Mouse (Mus musculus) cortical plate, adult 2 months (tissue): ENCODE results near the gene Akap7. TPM values are rescaled to one million over a fixed set of nuclear protein-coding genes. Genes with fewer than 3 reads are reported as not detected.

Experiments
- H3K27ac ChIP-seq: fragments of 200-500 bp; 2 replicates; pipeline ENCODE4 v1.5.1; 2012; ENCODE audit warnings: low read length, control low read depth, inconsistent platforms; ENCODE audit not compliant: insufficient read depth
- H3K4me1 ChIP-seq: fragments of 200-500 bp; 2 replicates; pipeline ENCODE4 v1.6.1; 2011; ENCODE audit warnings: low read length; ENCODE audit not compliant: control insufficient read depth, insufficient read depth
- H3K4me3 ChIP-seq: fragments of 200-500 bp; 2 replicates; pipeline ENCODE4 v1.5.1; 2011; ENCODE audit warnings: mild to moderate bottlenecking, low read length, control low read depth; ENCODE audit not compliant: insufficient read depth
- CTCF ChIP-seq: fragments of 200-500 bp; IDR thresholded peaks from 2 replicates; pipeline ENCODE4 v1.5.1; 2011; ENCODE audit warnings: mild to moderate bottlenecking, control low read depth, low read length; ENCODE audit not compliant: insufficient read depth; ENCODE audit errors: extremely low read depth
- POLR2A ChIP-seq: fragments of 200-500 bp; IDR thresholded peaks from 2 replicates; pipeline ENCODE4 v1.6.1; 2011; ENCODE audit warnings: mild to moderate bottlenecking, low read length, control low read depth; ENCODE audit not compliant: insufficient read depth; ENCODE audit errors: extremely low read depth
- polyA plus RNA-seq: library from polyadenylated mRNA; depleted of rRNA; stranded (reverse); fragments of >200 nt; gene quantifications from 2 replicates; pipeline ENCODE4 v1.2.3, GENCODE M21; 2012; rRNA removed

Gene Akap7
- 64.9 and 70.5 TPM in 2 replicates for polyA plus RNA-seq

DNA sequence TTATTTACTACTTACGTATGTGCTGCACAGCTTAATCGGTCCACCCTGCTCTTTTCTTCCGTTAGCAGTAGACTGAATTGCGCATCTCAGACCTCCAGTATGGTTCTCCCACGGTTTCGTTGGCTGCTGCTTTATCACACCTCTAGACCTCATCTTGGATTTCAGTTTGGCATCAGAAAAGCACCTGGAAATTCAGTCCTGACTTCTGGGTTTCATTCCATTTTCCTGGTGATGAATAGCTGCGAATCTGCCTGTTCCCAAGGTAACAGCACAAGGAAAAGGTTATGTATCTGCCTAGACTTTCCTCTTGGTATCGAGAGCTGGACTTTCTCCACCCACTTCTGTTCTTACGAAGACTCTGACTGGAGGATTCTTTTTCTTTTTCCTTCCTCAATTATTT lies at the start of gene Akap7:
Gene Akap7 (minus strand): TSS at position 101 of the 400 bp plus-strand sequence.
- no peak within 1 kb of the TSS for H3K4me3 ChIP-seq
- no peak within 1 kb of the TSS for H3K27ac ChIP-seq
- peaks cover 2% of the 10 kb centered on the region for H3K4me1 ChIP-seq
- TF ChIP-seq POLR2A (no peak), CTCF (no peak)

DNA sequence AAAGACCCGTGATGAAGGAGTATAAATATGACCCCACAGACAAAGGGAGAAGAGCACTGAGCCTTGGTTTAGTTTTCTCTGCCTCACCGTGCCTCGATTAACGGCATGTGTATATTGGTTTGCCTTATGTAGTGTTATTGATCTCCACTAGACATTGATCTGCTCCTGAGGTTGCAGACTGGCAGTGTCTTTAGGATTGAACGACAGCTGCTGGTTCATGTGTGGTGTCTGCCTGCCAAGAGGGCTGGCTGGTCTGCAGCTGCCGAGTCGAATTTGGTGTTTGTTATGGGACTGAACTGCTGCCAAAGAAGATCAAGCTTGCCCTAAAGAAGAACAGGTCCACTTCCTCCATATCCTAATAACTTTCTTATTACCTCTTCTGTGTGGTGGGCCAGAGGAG lies 46.7 kb upstream of the Akap7 start:
- Histone ChIP-seq H3K27ac (no peak overlapping the region), H3K4me1 (no peaks in the 10 kb centered on the region), H3K4me3 (no peak overlapping the region)
- TF ChIP-seq POLR2A (no peak), CTCF (no peak)

DNA sequence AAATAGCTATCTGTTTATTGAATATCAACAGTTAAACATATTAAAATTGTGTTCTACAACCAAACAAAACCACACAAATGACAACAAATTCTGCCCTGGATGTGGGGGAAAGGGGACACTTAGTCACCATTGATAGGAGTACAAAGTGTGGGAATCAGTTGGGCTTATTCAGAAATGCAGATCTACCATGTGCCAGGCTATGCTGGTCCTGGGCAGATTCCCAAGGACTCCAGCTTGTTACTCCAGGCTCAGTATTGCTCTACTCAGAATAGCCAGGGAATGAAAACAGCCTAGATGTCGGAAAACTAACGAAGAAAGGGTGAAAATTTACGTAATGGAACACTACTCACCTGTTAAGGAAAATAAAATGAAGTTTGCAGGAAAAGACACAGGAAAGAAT lies 46.3 kb upstream of the Akap7 start:
- TF ChIP-seq CTCF: no peak
- no peak for TF ChIP-seq POLR2A
- Histone ChIP-seq H3K27ac (no peak overlapping the region), H3K4me1 (no peaks in the 10 kb centered on the region), H3K4me3 (no peak overlapping the region)

DNA sequence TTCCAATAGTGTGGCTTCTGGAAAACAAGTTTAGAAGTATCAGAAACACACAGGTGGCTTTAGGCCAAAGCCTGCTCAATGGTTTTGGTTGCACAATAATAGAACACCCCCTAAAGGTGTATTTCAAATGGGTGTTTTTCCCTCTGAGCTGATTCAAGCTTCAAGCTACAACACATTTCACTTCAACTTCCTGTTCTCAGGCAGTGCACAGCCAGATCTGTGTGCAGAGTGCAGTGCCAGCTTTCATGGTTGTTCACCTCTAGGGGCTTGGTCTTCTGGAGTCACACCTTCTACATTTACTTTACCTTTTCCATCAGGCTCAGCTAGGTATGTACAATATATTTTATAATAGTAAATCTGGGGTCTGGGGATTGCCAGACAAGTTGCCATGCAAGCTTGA lies 35.1 kb upstream of the Akap7 start:
- Histone ChIP-seq H3K27ac (no peak overlapping the region), H3K4me1 (no peaks in the 10 kb centered on the region), H3K4me3 (no peak overlapping the region)
- no peak for TF ChIP-seq CTCF
- TF ChIP-seq POLR2A: no peak

DNA sequence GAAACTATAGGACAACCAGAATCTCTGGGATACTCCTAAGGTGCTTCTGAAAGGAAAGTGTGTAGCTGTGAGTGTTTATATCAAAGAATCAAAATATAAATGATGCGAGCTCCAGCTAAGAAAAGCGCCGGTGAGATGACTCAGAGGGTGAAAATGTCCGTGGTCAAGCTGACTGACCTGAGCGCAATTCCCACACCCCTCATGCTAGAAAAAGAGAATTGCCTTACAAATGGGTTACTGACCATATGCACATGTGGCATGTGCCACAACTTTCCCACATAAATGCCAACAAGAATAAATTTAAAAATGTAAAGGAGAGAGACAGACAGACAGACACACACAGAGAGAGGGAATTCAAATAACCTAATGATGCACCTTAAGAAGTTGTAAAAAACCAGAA lies 33.0 kb upstream of the Akap7 start:
- no peak overlapping the region for H3K27ac ChIP-seq
- no peak overlapping the region for H3K4me3 ChIP-seq
- no peaks in the 10 kb centered on the region for H3K4me1 ChIP-seq
- TF ChIP-seq CTCF (no peak), POLR2A (no peak)

DNA sequence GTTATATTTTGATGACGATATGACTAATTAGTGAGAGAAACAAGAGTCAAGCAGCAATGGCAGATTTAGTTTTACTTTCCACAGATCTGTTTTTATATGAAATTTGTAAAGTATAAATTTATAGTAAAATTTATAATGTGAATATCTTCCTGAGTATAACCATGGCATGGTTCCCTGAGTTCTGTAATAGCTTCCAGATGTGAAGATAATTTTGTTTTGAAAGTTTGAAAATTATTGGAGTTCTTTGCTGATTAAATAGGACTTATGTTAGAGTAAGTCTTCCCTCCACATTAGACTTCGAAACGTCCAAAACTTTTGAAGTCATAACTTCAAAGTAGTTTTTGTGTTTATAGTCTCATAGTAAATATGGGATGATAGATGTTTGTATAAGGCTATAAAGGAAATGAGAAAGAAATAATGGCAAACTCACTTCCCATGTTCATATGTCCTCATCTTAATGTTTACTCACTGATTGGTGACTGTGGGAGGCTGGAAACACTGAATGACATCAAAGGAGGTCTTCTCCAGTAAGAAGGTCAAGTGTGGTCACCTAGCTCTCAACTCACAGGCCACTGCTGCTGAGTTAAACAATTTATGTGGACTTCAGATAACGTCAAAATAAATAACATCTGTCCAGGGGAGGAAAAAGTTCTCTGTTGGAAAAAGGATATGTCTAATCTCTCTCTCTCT lies 25.9 kb upstream of the Akap7 start:
- TF ChIP-seq CTCF (no peak), POLR2A (no peak)
- H3K4me3 ChIP-seq: no peak overlapping the region

DNA sequence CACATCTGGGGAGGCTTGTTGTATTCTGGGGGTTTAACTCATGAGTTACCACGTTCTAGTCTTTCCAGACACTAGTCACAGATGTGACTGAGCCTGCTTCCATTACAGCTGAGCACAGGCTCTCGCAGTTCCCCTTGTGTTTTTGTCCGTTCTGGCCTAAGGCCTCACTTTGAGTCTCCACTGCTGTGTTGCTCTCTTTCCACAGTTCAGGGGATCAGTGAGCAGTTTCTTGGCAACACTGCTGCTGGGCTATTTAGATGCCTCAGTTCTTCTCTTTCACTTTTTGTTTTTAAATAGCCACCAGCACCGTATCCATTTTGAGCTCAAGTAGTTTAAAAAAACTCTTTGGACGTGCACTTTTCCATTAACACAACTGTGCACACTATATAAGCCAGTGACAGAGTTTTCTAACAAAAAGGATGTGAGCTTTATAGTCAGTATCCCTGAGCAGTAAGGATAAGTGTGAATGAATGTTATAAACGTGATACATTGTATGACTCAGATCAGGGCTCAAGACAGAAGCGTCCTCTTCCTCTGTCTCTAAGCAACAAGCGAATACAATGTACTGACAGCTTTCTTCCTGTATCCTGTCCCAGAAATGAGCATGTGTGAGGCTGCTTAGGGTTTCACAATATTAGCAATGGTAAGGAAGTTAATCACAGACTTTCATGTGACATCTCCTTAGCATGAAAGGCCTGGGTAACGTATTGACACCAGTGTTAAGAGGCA lies 23.8 kb upstream of the Akap7 start:
- Histone ChIP-seq H3K4me1 (peaks cover 2% of the 10 kb centered on the region; the same call in 1 of the 2 replicates), H3K27ac (no peak overlapping the region), H3K4me3 (no peak overlapping the region)
- TF ChIP-seq POLR2A (no peak), CTCF (no peak)

More for the DNA sequence above, 25.9 kb upstream of the Akap7 start:
- Histone ChIP-seq H3K4me1 (peaks cover 2% of the 10 kb centered on the region; the same call in 1 of the 2 replicates), H3K27ac (no peak overlapping the region)

DNA sequence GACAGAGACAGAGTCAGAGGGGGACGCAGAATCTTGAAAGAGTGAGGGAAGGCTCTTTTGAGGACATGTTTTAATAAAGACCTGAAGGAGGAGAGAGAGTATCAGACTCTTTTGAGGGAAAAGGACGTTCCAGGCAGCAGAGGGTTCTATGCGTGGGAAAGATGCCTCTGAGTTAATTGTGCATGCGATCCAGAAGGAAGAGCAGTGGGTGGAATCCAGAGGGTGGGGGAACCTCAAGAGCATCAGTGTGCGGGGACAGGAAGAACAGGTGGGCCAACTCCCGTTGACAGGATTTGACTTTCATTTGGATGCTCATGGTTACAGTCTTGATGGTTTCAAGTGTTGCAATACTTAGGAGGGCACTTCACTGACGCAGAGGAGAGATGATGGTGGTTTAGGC lies 22.4 kb upstream of the Akap7 start:
- H3K4me1 ChIP-seq: peaks cover 2% of the 10 kb centered on the region; the same call in 1 of the 2 replicates
- TF ChIP-seq CTCF (no peak), POLR2A (no peak)

DNA sequence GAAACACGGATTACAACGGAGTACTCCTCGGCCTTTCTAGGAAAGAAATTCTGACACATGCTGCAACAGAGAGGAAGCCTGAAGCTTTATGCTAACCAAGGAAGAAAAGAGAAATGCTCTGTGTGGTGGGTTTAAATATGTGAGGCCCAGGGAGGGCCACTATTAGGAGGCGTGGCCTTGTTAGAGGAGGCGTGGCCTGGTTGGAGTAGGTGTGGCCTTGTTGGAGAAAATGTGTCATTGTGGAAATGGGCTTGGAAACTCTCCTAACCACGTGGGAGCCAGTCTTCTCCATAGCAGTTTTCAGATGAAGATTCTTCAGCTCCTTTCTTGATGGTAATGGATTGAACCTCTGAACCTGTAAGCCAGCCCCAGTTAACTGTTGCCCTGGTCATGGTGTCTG lies 19.8 kb upstream of the Akap7 start:
- TF ChIP-seq POLR2A (no peak), CTCF (no peak)
- H3K27ac ChIP-seq: no peak overlapping the region
- no peak overlapping the region for H3K4me3 ChIP-seq
- H3K4me1 ChIP-seq: peaks cover 2% of the 10 kb centered on the region; the same call in 1 of the 2 replicates

More for the DNA sequence above, 22.4 kb upstream of the Akap7 start:
- H3K27ac ChIP-seq: no peak overlapping the region
- no peak overlapping the region for H3K4me3 ChIP-seq

DNA sequence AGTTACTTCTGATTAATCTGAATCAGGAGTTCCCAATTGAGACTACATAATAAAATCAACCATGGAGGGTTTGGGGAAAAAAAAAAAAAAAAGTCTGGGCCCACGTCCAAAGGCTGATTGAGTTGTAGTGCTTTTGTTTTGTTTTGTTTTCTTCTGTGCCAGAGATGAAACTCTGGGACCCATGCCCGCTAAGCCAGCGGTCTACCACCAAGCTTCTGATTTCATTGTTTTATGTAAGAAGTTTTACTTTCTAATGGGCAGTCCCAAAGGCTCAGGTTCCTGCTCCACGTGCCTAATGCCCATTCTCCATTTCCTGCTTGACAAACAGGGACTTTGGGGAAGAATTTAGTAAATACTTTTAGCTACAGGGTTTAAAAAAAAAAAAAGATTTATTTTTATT lies 18.0 kb upstream of the Akap7 start:
- no peak overlapping the region for H3K27ac ChIP-seq
- TF ChIP-seq POLR2A (no peak), CTCF (no peak)

More for the DNA sequence above, 18.0 kb upstream of the Akap7 start:
- Histone ChIP-seq H3K4me1 (no peaks in the 10 kb centered on the region), H3K4me3 (no peak overlapping the region)
